Mouse (Mus musculus) limb, embryonic 10.5 days (tissue): ENCODE measurements around the gene Fcrlb. TPM values are rescaled to one million over a fixed set of nuclear protein-coding genes. Genes with fewer than 3 reads are reported as not detected.

Experiments
- DNase-seq: peaks from one replicate; pipeline ENCODE4 v3.0.0-alpha.2; 2017; ENCODE audit warnings: low spot score
- H3K27ac ChIP-seq: fragments of 300-500 bp; sonication (generic); 2 replicates; pipeline ENCODE4 v1.5.1; 2016; ENCODE audit warnings: mild to moderate bottlenecking
- H3K27me3 ChIP-seq: fragments of 300-500 bp; sonication (generic); 2 replicates; pipeline ENCODE4 v1.6.1; 2016; ENCODE audit warnings: low read depth, mild to moderate bottlenecking; ENCODE audit not compliant: poor library complexity, severe bottlenecking
- H3K36me3 ChIP-seq: fragments of 300-500 bp; sonication (generic); 2 replicates; pipeline ENCODE4 v1.6.1; 2016; ENCODE audit warnings: mild to moderate bottlenecking, moderate library complexity
- H3K4me1 ChIP-seq: fragments of 300-500 bp; sonication (generic); 2 replicates; pipeline ENCODE4 v1.6.1; 2016
- H3K4me3 ChIP-seq: fragments of 300-500 bp; sonication (generic); 2 replicates; pipeline ENCODE4 v1.5.1; 2016; ENCODE audit warnings: mild to moderate bottlenecking, moderate library complexity
- H3K9me3 ChIP-seq: fragments of 300-500 bp; sonication (generic); replicated peaks from 2 replicates; pipeline ENCODE4 v1.6.1; 2016; ENCODE audit warnings: mild to moderate bottlenecking
- WGBS: fragments of 180-500 bp; shearing (Covaris S2); methylation state at CpG from one replicate; pipeline ENCODE4 v1.1.7; 2016; 5-methylcytosine and 5-hydroxymethylcytosine counted together
- polyA plus RNA-seq: library from polyadenylated mRNA; unstranded; fragments of >200 nt; fragmentation: Nextera tagmentation; extraction: Ambion mirVana; gene quantifications from 2 replicates; pipeline ENCODE4 v1.2.1, GENCODE M21; 2016

Gene Fcrlb
- polyA plus RNA-seq, 1 experiment from 2014 or later = not detected

DNA sequence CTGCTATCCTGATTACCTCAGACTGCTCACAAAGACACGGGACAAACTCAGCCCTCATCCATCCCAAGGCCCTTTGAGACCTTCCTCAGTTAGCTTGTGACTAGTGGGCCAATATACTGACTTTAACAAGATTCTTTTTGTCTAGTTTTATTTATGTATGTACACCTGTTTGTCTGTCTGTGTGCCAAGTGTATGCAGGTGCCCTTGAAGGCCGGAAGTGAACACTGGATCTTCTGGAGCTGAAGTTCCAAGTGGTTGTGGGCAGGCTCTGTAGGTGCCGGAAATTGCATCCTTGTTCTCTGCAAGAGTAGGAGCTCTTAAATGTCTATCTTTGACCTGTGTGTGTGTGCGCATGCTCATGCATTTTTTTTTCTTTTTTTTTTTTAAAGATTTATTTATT lies 16.5 kb upstream of the Fcrlb start:
- no peak overlapping the region for H3K4me3 ChIP-seq
- no peak for DNase-seq
- no peaks in the 10 kb centered on the region for H3K27me3 ChIP-seq
- H3K4me1 ChIP-seq = no peaks in the 10 kb centered on the region
- no peaks in the 10 kb centered on the region for H3K9me3 ChIP-seq
- no peaks in the 10 kb centered on the region for H3K36me3 ChIP-seq
- no peak overlapping the region for H3K27ac ChIP-seq
- 87% methylated on average over 4 of the region's 4 CpGs for WGBS

DNA sequence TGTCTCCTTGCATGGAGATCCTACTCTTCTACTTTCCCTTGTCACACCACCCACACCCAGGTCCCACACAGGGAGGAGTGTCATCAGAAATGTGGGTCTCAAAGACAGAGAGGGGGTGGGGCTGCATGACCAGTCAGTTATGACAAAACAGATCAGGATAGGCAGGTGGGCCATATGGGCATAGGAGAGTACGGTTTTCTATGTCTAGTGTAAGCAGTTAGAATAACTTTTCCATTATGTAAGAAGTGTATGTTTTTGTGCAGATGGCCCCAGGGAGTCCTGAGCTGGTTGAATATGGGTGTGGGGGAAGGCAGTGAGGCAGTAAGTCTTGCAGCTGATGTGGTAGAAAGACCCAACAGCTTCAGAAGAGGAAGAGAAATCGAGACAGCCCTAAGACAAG lies 15.7 kb upstream of the Fcrlb start:
- Histone ChIP-seq H3K4me3 (no peak overlapping the region), H3K4me1 (no peaks in the 10 kb centered on the region), H3K36me3 (no peaks in the 10 kb centered on the region), H3K27ac (no peak overlapping the region), H3K9me3 (no peaks in the 10 kb centered on the region), H3K27me3 (no peaks in the 10 kb centered on the region)
- DNase-seq = no peak
- WGBS = 91% methylated on average over 2 of the region's 2 CpGs

DNA sequence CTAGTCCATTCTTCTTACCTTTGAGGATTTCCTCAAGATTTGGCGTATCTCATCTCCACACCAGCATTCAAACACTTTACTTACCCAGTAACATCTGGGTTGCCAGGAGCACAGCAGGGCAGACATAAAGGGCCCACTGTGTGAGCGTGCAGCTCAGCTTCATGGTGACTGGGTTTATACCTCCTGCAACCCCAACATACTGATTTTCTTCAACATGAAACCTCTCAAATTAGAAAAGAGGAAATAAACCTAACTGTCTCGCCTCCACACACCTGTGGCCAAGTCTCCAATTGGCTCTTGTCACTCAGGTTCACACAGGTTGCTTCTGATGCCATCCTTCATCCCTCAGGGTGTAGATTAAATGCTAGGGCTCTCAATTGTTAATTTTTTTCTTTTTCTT lies 14.6 kb upstream of the Fcrlb start, which contains the start of gene Fcrla:
Gene Fcrla (minus strand): TSS at position 206 of the 400 bp plus-strand sequence.
- H3K4me1 ChIP-seq = no peaks in the 10 kb centered on the region
- H3K9me3 ChIP-seq = no peaks in the 10 kb centered on the region
- no peaks in the 10 kb centered on the region for H3K36me3 ChIP-seq
- H3K4me3 ChIP-seq = no peak within 1 kb of the TSS
- H3K27me3 ChIP-seq = no peaks in the 10 kb centered on the region
- no peak for DNase-seq
- H3K27ac ChIP-seq = no peak within 1 kb of the TSS
- whole genome bisulfite sequencing = 82% methylated on average over 3 of the region's 3 CpGs

DNA sequence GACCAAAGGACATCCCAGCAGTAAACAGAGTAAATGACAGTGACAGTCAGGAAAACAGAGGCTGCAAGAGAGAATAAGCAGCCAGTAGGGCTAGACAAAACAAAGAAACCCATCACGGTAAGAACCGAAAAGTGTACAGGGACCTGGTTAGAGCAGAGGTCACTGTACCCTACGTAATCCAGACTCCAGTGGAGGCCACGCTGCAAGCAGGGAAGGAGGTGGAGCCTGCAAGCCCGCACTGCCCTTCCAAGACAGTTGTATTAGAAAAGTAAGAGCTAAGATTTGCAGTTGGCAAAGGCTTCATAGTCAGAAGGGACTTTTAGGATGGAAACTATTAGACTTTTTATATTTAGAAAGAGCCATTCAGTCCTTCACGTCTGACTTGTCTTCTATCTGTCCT lies 14.2 kb upstream of the Fcrlb start:
- WGBS = 59% methylated on average over 6 of the region's 6 CpGs
- Histone ChIP-seq H3K4me3 (no peak overlapping the region), H3K4me1 (no peaks in the 10 kb centered on the region), H3K9me3 (no peaks in the 10 kb centered on the region), H3K27me3 (no peaks in the 10 kb centered on the region), H3K36me3 (no peaks in the 10 kb centered on the region), H3K27ac (no peak overlapping the region)
- DNase-seq = no peak

DNA sequence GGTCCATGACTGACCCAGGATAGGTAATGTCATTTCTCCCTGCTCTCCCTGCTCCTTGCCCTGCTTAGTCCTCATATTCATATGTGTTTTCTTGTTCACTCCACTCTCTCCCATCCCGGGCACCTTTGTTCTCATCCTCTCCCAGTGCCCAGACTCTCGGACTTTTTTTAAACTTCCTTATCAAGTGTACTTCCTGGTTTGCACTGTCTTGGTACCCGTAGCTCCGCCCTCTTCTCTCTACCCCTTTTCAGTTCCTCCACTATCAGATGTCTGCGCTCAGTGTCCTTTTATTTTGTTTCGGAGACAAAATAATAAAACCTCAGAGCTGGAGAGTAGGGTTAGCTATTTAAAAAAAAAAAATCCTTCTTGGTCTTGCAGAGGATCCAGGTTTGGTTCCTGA lies 11.7 kb upstream of the Fcrlb start:
- 88% methylated on average over 6 of the region's 6 CpGs for WGBS
- H3K27me3 ChIP-seq = no peaks in the 10 kb centered on the region
- H3K4me3 ChIP-seq = no peak overlapping the region
- H3K4me1 ChIP-seq = no peaks in the 10 kb centered on the region
- DNase-seq = no peak
- no peak overlapping the region for H3K27ac ChIP-seq
- no peaks in the 10 kb centered on the region for H3K9me3 ChIP-seq
- H3K36me3 ChIP-seq = no peaks in the 10 kb centered on the region

DNA sequence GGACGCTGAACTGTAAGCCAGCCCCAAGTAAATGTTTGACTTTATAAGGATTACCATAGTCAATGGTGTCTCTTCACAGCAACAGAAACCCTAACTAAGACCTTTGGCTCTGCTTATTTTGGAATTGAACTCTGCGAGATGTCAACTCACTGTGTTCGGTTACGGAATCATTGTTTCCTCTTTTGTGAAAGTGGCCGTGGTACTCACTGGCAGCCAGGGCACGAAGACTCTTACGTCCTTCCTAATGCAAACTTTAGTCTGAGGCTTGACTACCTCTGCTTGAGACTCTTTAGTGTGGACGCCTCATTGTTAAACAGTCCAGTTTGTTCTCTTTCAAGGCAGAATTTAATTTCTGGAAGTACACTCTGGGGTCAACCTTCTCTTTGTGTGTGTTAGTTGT lies 6.6 kb upstream of the Fcrlb start:
- no peaks in the 10 kb centered on the region for H3K36me3 ChIP-seq
- H3K9me3 ChIP-seq = no peaks in the 10 kb centered on the region
- no peak for DNase-seq
- H3K4me3 ChIP-seq = no peak overlapping the region
- no peaks in the 10 kb centered on the region for H3K27me3 ChIP-seq
- no peak overlapping the region for H3K27ac ChIP-seq
- 92% methylated on average over 8 of the region's 8 CpGs for WGBS
- H3K4me1 ChIP-seq = no peaks in the 10 kb centered on the region

DNA sequence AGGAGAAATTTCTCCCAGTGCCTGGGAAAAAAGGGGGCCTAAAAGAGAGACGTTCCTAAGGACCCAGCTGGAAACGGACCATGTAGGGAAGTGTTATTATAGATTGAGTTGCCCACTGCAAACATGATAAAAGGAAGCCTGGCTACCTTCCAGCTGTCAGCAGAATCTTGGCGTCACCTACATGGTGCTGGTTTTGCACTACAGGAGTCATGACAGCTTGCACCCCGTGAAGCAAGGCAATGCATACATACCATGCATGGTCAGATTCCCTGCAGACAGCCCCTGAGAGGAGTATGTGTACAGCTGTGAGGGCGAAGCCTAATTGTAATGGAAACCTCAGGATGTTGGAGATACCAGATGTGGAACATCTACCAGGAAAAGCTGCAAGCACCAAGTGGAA lies 2.9 kb upstream of the Fcrlb start:
- Histone ChIP-seq H3K36me3 (no peaks in the 10 kb centered on the region), H3K4me3 (no peak overlapping the region), H3K9me3 (no peaks in the 10 kb centered on the region), H3K27me3 (no peaks in the 10 kb centered on the region), H3K27ac (no peak overlapping the region), H3K4me1 (no peaks in the 10 kb centered on the region)
- WGBS = 81% methylated on average over 5 of the region's 5 CpGs
- no peak for DNase-seq

DNA sequence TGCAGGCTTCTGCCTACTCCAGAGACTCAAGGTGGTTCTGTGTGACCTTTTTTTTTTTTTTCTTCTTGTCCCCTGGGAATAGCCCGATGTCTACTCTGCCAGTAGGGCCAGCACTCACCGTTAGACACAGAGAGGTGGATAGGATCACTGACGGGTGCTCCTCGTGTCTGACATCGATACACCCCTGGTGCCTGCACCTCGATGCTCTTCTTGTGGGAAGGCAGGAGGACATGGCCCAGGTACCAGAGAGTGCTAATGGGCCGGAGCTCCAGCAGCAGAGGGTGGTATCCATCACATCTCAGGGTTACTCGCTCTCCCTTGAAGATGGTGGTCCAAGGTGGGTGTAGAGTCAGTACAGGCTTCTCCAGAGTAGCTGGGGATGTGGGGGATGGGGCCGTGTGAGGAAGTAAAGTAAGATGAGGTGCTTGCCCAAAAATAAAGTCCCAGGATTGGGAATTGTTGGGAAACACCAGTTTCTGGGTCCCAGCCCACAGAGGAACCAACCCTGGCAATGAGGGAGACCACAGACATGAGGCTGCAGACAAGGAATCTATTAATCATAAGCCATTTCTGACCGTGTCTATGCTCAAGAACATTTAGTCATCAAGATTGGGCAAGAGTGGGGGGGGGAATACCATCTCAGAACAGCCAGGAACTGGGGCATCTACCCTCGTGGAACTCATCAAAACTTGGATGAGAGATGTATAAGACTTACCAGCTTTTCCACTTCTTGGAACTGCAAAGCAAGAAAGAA lies 657 bp downstream of the Fcrlb start:
- Histone ChIP-seq H3K27ac (no peak overlapping the region), H3K36me3 (no peaks in the 10 kb centered on the region), H3K4me1 (peaks cover 17% of the 10 kb centered on the region), H3K9me3 (no peaks in the 10 kb centered on the region), H3K4me3 (no peak overlapping the region), H3K27me3 (peaks cover 35% of the 10 kb centered on the region)
- 85% methylated on average over 11 of the region's 11 CpGs for WGBS
- DNase-seq = no peak

DNA sequence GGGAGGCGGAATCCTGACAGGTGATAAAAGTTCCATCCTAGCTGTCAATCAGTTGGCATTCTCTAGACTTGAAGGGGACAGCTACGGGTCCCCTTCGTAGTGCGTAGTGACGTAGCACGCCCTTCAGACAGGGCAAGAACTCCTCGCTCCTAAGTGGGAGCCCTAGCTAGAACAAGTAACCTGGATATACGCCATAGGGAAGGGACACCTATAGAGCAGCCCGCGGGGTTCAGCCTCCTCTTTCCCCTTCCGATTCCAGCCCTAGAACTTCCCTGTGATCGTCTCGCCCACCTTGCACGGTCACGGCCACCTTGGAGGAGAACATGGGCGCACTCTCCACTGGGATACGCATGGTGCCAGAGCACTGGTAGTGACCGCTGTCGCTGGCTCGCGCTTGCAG lies 4.4 kb downstream of the Fcrlb start:
- DNase-seq = peak; percentile 46
- H3K4me3 ChIP-seq = peak overlapping the region; percentile 67
- no peak overlapping the region for H3K27ac ChIP-seq
- peaks cover 18% of the 10 kb centered on the region for H3K4me1 ChIP-seq
- peaks cover 60% of the 10 kb centered on the region for H3K27me3 ChIP-seq
- no peaks in the 10 kb centered on the region for H3K36me3 ChIP-seq
- 3% methylated on average over 21 of the region's 21 CpGs for WGBS
- no peaks in the 10 kb centered on the region for H3K9me3 ChIP-seq

DNA sequence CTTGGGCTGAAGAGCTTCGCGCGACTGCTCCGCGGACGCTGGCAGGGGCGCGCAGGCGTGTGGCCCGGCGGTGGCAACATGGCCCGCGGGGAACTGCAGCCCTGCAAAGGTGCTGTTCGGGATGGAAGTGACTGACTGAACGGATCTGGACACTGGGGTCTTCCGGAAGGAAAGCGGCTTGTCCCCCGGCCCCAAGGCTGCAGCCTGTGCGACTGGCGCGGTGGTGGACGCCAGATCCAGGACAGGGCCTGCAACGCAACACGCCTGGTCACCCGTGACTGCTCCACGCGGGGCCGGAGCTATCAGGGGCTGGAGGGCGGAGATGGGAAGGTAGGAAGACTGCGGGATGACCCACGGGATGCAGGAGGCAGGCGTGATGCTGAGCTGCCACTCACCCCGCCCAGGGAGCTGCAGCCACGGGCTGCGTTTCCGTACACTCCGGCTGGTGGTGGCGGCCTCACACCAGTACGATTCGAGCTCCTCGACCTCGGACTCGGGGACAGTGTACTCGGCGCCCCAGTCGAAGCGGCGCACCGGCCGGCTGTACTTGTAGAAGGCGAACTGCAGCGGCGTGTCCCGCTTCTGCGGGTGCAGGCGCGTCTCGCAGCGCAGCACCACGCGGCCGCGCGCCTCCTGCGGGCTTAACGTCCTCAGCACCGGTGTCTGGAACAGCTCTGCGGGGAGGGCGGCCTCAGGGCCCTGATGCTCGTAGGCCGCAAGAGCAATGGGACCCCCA lies 5.1 kb downstream of the Fcrlb start:
- DNase-seq = peak; percentile 70
- peaks cover 64% of the 10 kb centered on the region for H3K27me3 ChIP-seq
- under 1% methylated on average over 71 of the region's 71 CpGs for WGBS
- no peaks in the 10 kb centered on the region for H3K9me3 ChIP-seq
- H3K27ac ChIP-seq = 0 out of 2 replicates have a peak overlapping the region, but pooled peaks have one; percentile 51
- H3K4me3 ChIP-seq = peak overlapping the region; percentile 67
- H3K4me1 ChIP-seq = peaks cover 21% of the 10 kb centered on the region
- no peaks in the 10 kb centered on the region for H3K36me3 ChIP-seq

DNA sequence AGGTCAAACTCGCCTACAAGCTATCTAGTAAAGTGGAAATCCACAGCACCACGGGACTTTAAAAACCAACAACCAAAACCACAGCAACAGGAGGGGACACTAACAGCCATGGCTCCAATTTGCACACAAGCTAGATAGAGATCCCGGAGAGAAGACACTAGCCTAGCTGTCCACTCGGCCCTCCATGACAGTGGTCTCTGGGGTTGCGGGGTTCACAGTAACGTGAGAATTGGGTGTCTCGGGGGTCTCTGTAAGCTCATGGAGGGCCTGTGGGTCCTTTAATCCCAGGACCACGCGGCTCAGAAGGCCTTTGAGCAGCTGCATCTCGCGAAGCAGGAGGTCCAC lies 5.7 kb downstream of the Fcrlb start:
- Histone ChIP-seq H3K27ac (no peak overlapping the region), H3K9me3 (no peaks in the 10 kb centered on the region), H3K4me3 (peak overlapping the region; percentile 67), H3K4me1 (peaks cover 21% of the 10 kb centered on the region), H3K36me3 (no peaks in the 10 kb centered on the region), H3K27me3 (peaks cover 70% of the 10 kb centered on the region)
- WGBS = 22% methylated on average over 11 of the region's 11 CpGs
- no peak for DNase-seq

DNA sequence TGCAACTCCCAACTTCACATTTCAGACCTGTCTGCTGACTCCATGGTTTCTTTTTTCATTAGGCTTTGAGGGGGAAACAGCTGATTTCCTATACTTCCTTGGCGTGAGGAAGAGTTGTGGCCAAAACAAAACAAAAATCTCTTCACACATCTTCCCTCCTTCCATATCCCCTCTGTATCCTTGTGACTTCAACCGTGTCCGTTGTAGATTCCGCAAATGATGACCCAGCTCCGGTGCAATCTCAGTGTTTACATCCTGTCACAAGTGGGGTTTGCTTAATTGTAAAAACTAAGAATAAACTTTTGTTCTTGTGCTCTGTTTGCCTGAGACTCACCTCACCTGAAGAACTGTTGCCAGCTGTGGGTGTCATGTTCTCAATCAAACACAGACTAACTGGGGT lies 9.3 kb downstream of the Fcrlb start:
- no peaks in the 10 kb centered on the region for H3K36me3 ChIP-seq
- no peaks in the 10 kb centered on the region for H3K9me3 ChIP-seq
- H3K4me3 ChIP-seq = no peak overlapping the region
- WGBS = 81% methylated on average over 5 of the region's 5 CpGs
- DNase-seq = no peak
- H3K27me3 ChIP-seq = peaks cover 52% of the 10 kb centered on the region
- H3K27ac ChIP-seq = no peak overlapping the region
- peaks cover 18% of the 10 kb centered on the region for H3K4me1 ChIP-seq

DNA sequence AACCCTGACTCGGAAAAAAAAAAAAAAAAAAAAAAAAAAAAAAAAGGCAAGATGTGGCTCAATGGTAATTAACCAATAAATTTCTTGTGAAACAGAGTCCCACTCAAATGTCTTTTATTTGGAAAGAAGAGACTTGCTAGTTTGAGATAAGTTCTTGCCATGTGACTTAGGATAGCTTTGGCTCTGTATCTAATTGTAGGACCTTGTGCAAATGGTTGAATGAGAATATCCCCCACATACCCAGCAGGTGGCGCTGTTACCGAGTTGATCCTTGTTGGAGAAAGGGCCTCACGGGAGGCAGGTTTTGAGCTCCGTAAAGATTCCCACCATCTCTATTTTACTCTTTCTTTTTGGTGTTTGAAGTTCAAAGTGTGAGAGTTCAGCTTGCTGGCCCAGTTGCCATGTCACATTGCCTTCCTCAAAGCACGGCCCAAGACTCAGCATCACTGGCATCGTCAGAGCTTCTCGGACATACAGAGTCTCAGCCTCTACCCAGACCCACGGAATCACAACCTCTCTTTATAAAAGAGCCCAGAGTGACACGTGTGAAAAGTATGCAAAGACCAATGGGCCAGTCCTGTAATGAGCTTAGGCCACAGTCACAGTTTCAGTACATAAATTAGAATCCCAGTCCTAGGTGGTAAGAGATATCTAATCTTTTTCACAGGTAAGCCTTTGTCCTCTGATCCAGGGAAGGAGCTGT lies 11.1 kb downstream of the Fcrlb start:
- H3K36me3 ChIP-seq = no peaks in the 10 kb centered on the region
- H3K4me1 ChIP-seq = 0 out of 2 replicates have a peak, but pooled peaks cover 3% of the 10 kb centered on the region
- H3K27ac ChIP-seq = no peak overlapping the region
- peaks cover 34% of the 10 kb centered on the region for H3K27me3 ChIP-seq
- 32% methylated on average over 10 of the region's 10 CpGs for WGBS
- 0 out of 2 replicates have a peak overlapping the region, but pooled peaks have one; percentile 17 for H3K4me3 ChIP-seq
- peak; percentile 92 for DNase-seq
- no peaks in the 10 kb centered on the region for H3K9me3 ChIP-seq
